Mouse (Mus musculus) liver, embryonic 16.5 days (tissue): ENCODE results near the gene Arrdc5. TPM values are rescaled to one million over a fixed set of nuclear protein-coding genes. Genes with fewer than 3 reads are reported as not detected.

Experiments used
- ATAC-seq: fragments of 200-750 bp; cut with Nextera tagmentation; 2 replicates; pipeline ENCODE4 v1.8.0; 2017; ENCODE audit warnings: low read depth, mild to moderate bottlenecking, moderate number of reproducible peaks, moderate library complexity
- H3K27ac ChIP-seq: fragments of 300-500 bp; sonication (generic); 2 replicates; pipeline ENCODE4 v1.5.1; 2014; ENCODE audit warnings: mild to moderate bottlenecking, low read length
- H3K27me3 ChIP-seq: fragments of 300-500 bp; sonication (generic); 2 replicates; pipeline ENCODE4 v1.6.1; 2014; ENCODE audit warnings: low read depth, low read length, mixed read lengths; ENCODE audit not compliant: control insufficient read depth, insufficient read depth
- H3K36me3 ChIP-seq: fragments of 300-500 bp; sonication (generic); 2 replicates; pipeline ENCODE4 v1.6.1; 2014; ENCODE audit warnings: mild to moderate bottlenecking; ENCODE audit not compliant: control insufficient read depth, insufficient read depth
- H3K4me1 ChIP-seq: fragments of 300-500 bp; sonication (generic); 2 replicates; pipeline ENCODE4 v1.6.1; 2014; ENCODE audit warnings: low read depth, low read length, mixed read lengths; ENCODE audit not compliant: control insufficient read depth
- H3K4me2 ChIP-seq: fragments of 300-500 bp; sonication (generic); 2 replicates; pipeline ENCODE4 v1.6.1; 2014; ENCODE audit warnings: low read depth, low read length, mixed read lengths
- H3K4me3 ChIP-seq: fragments of 300-500 bp; sonication (generic); 2 replicates; pipeline ENCODE4 v1.5.1; 2014; ENCODE audit warnings: low read depth, mild to moderate bottlenecking, low read length
- H3K9ac ChIP-seq: fragments of 300-500 bp; sonication (generic); 2 replicates; pipeline ENCODE4 v1.6.1; 2014; ENCODE audit warnings: low read depth, low read length
- H3K9me3 ChIP-seq: fragments of 300-500 bp; sonication (generic); replicated peaks from 2 replicates; pipeline ENCODE4 v1.6.1; 2016; ENCODE audit warnings: low read length; ENCODE audit not compliant: control insufficient read depth
- WGBS: fragments of 180-500 bp; shearing (Covaris S2); extraction: QIAGEN DNeasy Blood & Tissue Kit; methylation state at CpG from one replicate; pipeline ENCODE4 v1.1.7; 2014; ENCODE audit not compliant: insufficient replicate concordance; 5-methylcytosine and 5-hydroxymethylcytosine counted together
- polyA plus RNA-seq: library from polyadenylated mRNA; unstranded; fragments of >200 nt; fragmentation: Nextera tagmentation; extraction: Ambion mirVana; gene quantifications from 2 replicates; pipeline ENCODE4 v1.2.1, GENCODE M21; 2015

Gene Arrdc5
- polyA plus RNA-seq, 1 experiment from 2014 or later: not detected

DNA sequence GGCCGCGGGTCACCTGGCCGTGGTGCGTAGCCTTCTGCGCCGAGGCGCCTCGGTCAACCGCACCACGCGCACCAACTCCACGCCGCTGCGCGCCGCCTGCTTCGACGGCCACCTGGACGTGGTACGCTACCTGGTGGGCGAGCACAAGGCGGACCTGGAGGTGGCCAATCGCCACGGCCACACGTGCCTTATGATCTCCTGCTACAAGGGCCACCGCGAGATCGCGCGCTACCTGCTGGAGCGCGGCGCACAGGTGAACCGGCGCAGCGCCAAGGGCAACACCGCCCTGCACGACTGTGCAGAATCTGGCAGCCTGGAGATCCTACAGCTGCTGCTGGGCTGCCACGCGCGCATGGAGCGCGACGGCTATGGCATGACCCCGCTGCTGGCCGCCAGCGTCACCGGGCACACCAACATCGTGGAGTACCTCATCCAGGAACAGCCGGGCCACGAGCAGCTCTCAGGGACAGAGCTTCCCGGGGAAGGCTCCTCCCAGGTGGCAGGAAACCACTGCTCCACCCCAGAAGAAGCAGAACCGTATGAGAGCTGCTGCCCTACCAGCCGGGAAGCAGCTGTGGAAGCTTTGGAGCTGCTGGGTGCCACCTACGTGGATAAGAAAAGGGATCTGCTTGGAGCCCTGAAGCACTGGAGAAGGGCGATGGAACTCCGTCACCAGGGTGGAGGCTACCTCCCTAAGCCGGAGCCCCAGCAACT is 42.7 kb downstream of the Arrdc5 start:
- peaks cover 24% of the 10 kb centered on the region for H3K36me3 ChIP-seq
- H3K27ac ChIP-seq: no peak overlapping the region; the same call in 1 of the 2 replicates
- peak overlapping the region; percentile 91 for H3K4me2 ChIP-seq
- 5% methylated on average over 58 of the region's 58 CpGs for WGBS
- H3K4me3 ChIP-seq: peak overlapping the region; percentile 78
- H3K4me1 ChIP-seq: peaks cover 37% of the 10 kb centered on the region
- H3K27me3 ChIP-seq: no peaks in the 10 kb centered on the region
- H3K9ac ChIP-seq: peak overlapping the region; percentile 77
- ATAC-seq: no peak
- H3K9me3 ChIP-seq: no peaks in the 10 kb centered on the region

DNA sequence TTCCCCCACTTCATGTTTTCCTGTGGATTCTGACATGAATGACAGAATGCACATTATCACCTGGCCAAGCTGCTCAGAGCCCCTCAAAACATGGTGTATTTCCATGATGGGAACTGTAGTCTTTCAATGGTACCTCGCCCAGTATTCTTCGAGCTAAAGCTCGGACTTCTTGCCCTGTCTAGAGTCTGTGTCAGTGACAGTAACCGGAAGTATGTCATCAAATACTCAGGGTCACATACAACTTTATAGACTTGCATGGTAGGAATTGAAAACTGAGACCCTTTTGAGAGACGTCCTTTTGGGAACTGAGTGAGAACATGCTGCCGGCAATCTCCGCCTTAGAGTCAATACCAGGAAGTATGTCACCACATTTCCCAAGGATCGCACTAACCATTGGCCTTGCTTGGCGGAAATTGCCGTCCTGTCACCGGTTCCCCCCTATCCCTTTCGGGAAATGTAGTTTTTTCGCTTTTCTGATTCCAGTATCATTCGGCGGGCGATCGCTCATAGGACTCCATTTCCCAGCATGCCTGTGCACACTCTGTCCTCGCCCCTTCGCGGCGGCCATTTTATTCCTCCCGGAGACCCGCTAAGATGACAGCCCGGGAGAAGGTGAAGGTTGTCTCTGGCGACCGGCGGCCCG is 43.7 kb downstream of the Arrdc5 start, which contains the start of gene Fem1a:
Fem1a (plus strand) TSS at position 572 of the 643 bp plus-strand sequence.
- Histone ChIP-seq H3K9me3 (no peaks in the 10 kb centered on the region), H3K4me3 (peak within 1 kb of the TSS; percentile 78), H3K9ac (peak within 1 kb of the TSS; percentile 77)

DNA sequence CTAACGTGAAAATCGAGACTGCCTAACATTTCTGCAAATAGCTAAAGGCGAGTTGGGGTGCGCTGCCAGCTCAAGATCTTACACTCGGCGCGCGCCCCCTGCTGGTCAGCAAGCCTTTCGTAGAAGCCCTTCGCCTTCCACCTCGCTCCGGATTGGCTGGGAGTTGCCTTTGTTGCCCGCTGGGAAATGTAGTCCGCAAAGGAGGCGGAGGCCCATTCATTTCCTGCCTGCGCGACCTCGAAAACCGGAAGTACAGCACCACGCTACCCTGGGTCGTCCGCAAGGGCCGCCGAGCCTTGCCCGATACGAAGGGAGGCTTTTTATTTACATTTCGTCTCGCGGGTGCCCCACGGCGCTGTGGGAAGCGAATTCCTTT is 44.2 kb downstream of the Arrdc5 start:
- Histone ChIP-seq H3K4me2 (peak overlapping the region; percentile 98), H3K9me3 (no peaks in the 10 kb centered on the region), H3K27ac (peak overlapping the region; percentile 98), H3K9ac (peak overlapping the region; percentile 73), H3K4me3 (peak overlapping the region; percentile 78), H3K27me3 (no peaks in the 10 kb centered on the region), H3K4me1 (peaks cover 37% of the 10 kb centered on the region), H3K36me3 (peaks cover 13% of the 10 kb centered on the region)
- under 1% methylated on average over 32 of the region's 32 CpGs for WGBS
- peak; percentile 89 for ATAC-seq

More for the DNA sequence above, 43.7 kb downstream of the Arrdc5 start, which contains the start of gene Fem1a:
- no peaks in the 10 kb centered on the region for H3K27me3 ChIP-seq
- under 1% methylated on average over 28 of the region's 28 CpGs for WGBS
- H3K36me3 ChIP-seq: peaks cover 17% of the 10 kb centered on the region
- peaks cover 37% of the 10 kb centered on the region for H3K4me1 ChIP-seq
- peak within 1 kb of the TSS; percentile 98 for H3K4me2 ChIP-seq
- ATAC-seq: peak; percentile 89
- peak within 1 kb of the TSS; percentile 98 for H3K27ac ChIP-seq

DNA sequence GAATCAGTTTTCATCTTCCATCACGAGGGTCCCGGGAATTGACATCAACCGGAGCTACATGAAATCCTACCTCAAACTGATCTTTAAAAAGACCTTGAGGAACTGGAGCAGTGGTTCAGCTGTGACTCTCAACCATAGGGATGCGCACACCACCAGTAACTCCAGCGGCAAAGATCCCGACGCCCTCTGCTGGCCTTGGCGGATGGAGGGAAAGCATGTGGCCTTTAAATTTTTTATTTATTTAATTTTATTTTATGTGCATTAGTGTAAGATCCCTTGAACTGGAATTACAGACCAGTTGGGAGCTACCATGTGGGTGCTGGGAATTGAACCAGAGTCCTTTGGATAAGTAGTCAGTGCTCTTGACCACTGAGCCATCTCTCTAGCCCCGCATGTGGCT is 44.7 kb downstream of the Arrdc5 start:
- H3K9me3 ChIP-seq: no peaks in the 10 kb centered on the region
- peak overlapping the region; percentile 57; the same call in 1 of the 2 replicates for H3K27ac ChIP-seq
- peak overlapping the region; percentile 53 for H3K4me2 ChIP-seq
- no peak for ATAC-seq
- peaks cover 37% of the 10 kb centered on the region for H3K4me1 ChIP-seq
- whole genome bisulfite sequencing: 19% methylated on average over 9 of the region's 9 CpGs
- H3K4me3 ChIP-seq: peak overlapping the region; percentile 29; the same call in 1 of the 2 replicates
- peaks cover 13% of the 10 kb centered on the region for H3K36me3 ChIP-seq
- 0 out of 2 replicates have a peak overlapping the region, but pooled peaks have one; percentile 20 for H3K9ac ChIP-seq
- no peaks in the 10 kb centered on the region for H3K27me3 ChIP-seq

DNA sequence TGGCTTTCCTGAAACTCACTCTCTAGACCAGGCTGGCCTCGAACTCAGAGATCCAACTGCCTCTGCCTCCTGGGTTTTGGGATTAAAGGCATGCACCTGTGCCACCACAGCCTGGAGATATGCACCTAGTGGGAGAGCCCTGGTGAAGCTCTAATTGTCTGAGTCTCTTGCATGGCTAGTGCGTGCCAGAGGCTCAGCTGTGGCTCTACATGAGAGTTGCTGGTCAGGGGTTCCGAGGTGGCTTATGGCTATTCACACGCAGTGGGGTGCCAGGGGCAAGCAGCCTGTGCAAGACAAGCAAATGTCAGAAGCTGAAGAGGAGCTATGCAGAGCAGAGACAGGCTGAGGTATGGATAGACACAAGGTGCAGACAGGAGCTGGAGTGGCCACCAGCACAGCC is 45.4 kb downstream of the Arrdc5 start:
- WGBS: 75% methylated on average over 4 of the region's 4 CpGs

DNA sequence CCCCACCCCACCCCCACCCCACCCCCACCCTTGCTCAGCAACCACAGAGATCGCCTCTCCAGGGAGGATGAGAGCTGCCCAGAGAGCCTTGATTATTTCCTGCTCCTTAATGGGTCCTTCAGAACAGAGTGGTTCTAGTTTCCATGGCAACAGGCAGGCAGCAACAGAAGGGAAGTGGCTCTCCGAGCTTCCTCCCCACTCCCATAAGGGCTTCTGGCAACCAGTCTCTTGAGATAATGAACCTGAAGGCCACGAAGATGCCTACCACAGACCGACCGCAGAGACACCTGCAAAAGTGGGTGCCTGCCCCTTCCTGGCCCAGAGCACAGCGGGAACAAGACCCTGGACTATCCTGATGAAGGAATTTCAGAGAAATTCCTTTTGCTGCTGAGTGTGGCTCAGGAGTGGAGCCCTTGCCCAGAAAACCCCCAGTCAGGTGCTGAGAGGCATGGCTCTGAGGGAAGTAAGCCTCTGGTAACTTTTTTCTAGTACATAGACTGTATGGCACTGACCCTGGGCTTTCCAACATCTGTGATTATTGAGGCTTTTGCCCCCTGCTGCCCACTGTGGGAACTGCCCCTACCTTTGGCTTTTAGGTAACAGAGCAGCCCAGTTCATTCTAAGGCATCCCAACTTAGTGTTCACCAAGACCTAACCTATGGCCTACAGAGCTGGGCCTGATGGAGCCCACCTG is 48.8 kb downstream of the Arrdc5 start:
- WGBS: 10% methylated on average over 6 of the region's 6 CpGs
- ATAC-seq: no peak
- H3K9ac ChIP-seq: no peak overlapping the region

More for the DNA sequence above, 45.4 kb downstream of the Arrdc5 start:
- Histone ChIP-seq H3K4me1 (peaks cover 31% of the 10 kb centered on the region), H3K4me2 (no peak overlapping the region), H3K9me3 (no peaks in the 10 kb centered on the region), H3K4me3 (no peak overlapping the region), H3K27ac (no peak overlapping the region), H3K9ac (no peak overlapping the region), H3K27me3 (no peaks in the 10 kb centered on the region), H3K36me3 (peaks cover 7% of the 10 kb centered on the region)
- no peak for ATAC-seq

DNA sequence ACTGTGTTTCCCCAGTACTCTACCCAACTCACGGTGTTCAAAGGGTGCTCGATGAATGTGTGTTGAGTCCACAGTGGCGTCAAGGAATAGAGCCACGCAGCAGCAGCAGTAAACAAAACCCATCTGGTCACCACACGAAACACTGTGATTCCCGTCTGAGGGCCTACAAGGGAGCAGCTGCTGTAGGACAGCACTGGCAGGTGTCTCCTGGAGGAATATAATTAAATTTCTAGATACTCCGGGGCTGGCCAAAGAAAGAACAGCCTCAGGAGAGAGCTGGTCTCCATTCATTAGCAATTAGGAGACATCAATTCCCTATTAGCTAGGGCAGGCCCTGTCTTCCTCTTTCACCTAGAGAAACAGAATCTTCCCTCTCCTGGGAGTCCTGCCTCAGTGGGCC is 54.5 kb downstream of the Arrdc5 start:
- Histone ChIP-seq H3K9me3 (no peaks in the 10 kb centered on the region), H3K4me1 (no peaks in the 10 kb centered on the region), H3K4me3 (no peak overlapping the region), H3K27me3 (peaks cover 6% of the 10 kb centered on the region), H3K4me2 (no peak overlapping the region), H3K9ac (no peak overlapping the region), H3K27ac (no peak overlapping the region), H3K36me3 (no peaks in the 10 kb centered on the region)
- ATAC-seq: no peak
- 52% methylated on average over 7 of the region's 7 CpGs for WGBS

More for the DNA sequence above, 48.8 kb downstream of the Arrdc5 start:
- no peak overlapping the region for H3K4me2 ChIP-seq
- no peak overlapping the region for H3K4me3 ChIP-seq
- H3K36me3 ChIP-seq: no peaks in the 10 kb centered on the region
- peaks cover 8% of the 10 kb centered on the region for H3K4me1 ChIP-seq
- H3K9me3 ChIP-seq: no peaks in the 10 kb centered on the region
- H3K27ac ChIP-seq: no peak overlapping the region
- H3K27me3 ChIP-seq: no peaks in the 10 kb centered on the region
